Comparison of ENCODE assay signal across 9 mouse cellular contexts in genomic region chr11:98395041-98395440, GRCm38 (mm10). TPM values are rescaled to one million over a fixed set of nuclear protein-coding genes. Genes with fewer than 3 reads are reported as not detected.
DNase-seq lines count a peak whose midpoint lies in the region; ATAC-seq and TF ChIP-seq lines count a peak whose summit lies in the region.
"Had no signal": no experiment of that assay in that cellular context is flagged by ENCODE, and none has a peak within 500 bp of the region (broad histone marks: within the 10 kb centered on the region; RNA-seq: fewer than 3 reads in every experiment).

No protein-coding gene starts in this region.

- peak overlapping the region; percentile 85 for H3K27ac ChIP-seq in heart, adult 2 months
- H3K27ac ChIP-seq in liver, embryonic 15.5 days (replicated peaks), result peak overlapping the region; percentile 82
- H3K27ac ChIP-seq: hindbrain, embryonic 12.5 days had no signal

- TF ChIP-seq EP300 in heart, adult 2 months (IDR thresholded peaks at IDR 0.05; ENCODE audit: insufficient read depth, low read depth, low read length), result peak; percentile 68

- intact Hi-C loops in gastrocnemius, postnatal 14 days (cut with DNase I; ENCODE audit: low total_unique reads), result no loop called here
- intact Hi-C loops in heart, adult 2 months (cut with DNase I), result loop anchor here (2.0 kb wide), 1 partner anchor 16 kb away; no protein-coding TSS in a partner anchor

- no peak overlapping the region for H3K9ac ChIP-seq in heart, adult 2 months (ENCODE audit: low read depth, low read length)
- no peak overlapping the region for H3K9ac ChIP-seq in liver, embryonic 15.5 days
- H3K9ac ChIP-seq: hindbrain, embryonic 12.5 days had no signal

- H3K27me3 ChIP-seq in heart, adult 2 months (ENCODE audit: control insufficient read depth, insufficient read depth, low read length), result no peaks in the 10 kb centered on the region
- peaks cover 14% of the 10 kb centered on the region for H3K27me3 ChIP-seq in liver, embryonic 15.5 days

- no peak for TF ChIP-seq POLR2A in heart, adult 2 months (IDR thresholded peaks at IDR 0.05; ENCODE audit: insufficient read depth, low read depth, low read length)

- H3K4me3 ChIP-seq in heart, adult 2 months, result no peak overlapping the region
- H3K4me3 ChIP-seq in liver, embryonic 15.5 days (replicated peaks), result no peak overlapping the region
- H3K4me3 ChIP-seq: hindbrain, embryonic 12.5 days had no signal

- H3K36me3 ChIP-seq in heart, adult 2 months (ENCODE audit: control insufficient read depth, insufficient read depth, low read length), result no peaks in the 10 kb centered on the region
- no peaks in the 10 kb centered on the region for H3K36me3 ChIP-seq in liver, embryonic 15.5 days (replicated peaks)

- ATAC-seq in liver, embryonic 15.5 days (ENCODE audit: insufficient read depth), result peak; percentile 45

- WGBS in heart, adult 2 months, result 22% methylated on average over 4 of the region's 4 CpGs
- 14% methylated on average over 4 of the region's 4 CpGs for WGBS in liver, embryonic 15.5 days (ENCODE audit: insufficient replicate concordance)

- peak overlapping the region; percentile 16; the same call in 1 of the 2 replicates for H3K4me2 ChIP-seq in liver, embryonic 15.5 days
- H3K4me2 ChIP-seq: hindbrain, embryonic 12.5 days had no signal

- H3K9me3 ChIP-seq in liver, embryonic 15.5 days (replicated peaks), result no peaks in the 10 kb centered on the region
- H3K9me3 ChIP-seq: hindbrain, embryonic 12.5 days had no signal

- H3K4me1 ChIP-seq in heart, adult 2 months (ENCODE audit: control insufficient read depth, insufficient read depth, low read length), result peaks cover 13% of the 10 kb centered on the region
- H3K4me1 ChIP-seq in liver, embryonic 15.5 days (replicated peaks), result peaks cover 46% of the 10 kb centered on the region

- TF ChIP-seq CTCF in heart, adult 2 months (IDR thresholded peaks at IDR 0.05), result no peak

- peak; percentile 12 for DNase-seq in gastrocnemius, postnatal 14 days
- DNase-seq in gastrocnemius, postnatal 25 days, result no peak
- DNase-seq in heart, adult 2 months, result peak; percentile 63 to 80
- DNase-seq in kidney, adult 18-20 months, result peak; percentile 78
- DNase-seq in adipocyte (ENCODE audit: low spot score), result no peak
- DNase-seq in MN1 (ENCODE audit: low spot score), result no peak
- no peak for DNase-seq in adrenal gland, postnatal 25 days

- H3K79me2 ChIP-seq in heart, adult 2 months (replicated peaks; ENCODE audit: control insufficient read depth, insufficient read depth, low read length), result no peaks in the 10 kb centered on the region

RNA-seq across cellular contexts. Expression of gene Pgap3, which starts 5.2 kb away (rescaled TPM):
- 1 to 10 TPM; 2.2 to 2.9 TPM for total RNA-seq in gastrocnemius, postnatal 14 days (2021)
- 1 to 10 TPM; 1.9 to 2.1 TPM for total RNA-seq in gastrocnemius, postnatal 25 days (2021)
- total RNA-seq in heart, adult 2 months (2021), result 1 to 10 TPM; 7.7 to 8.5 TPM
- polyA plus RNA-seq in heart, adult 2 months (2012; rRNA removed), result 18.8 and 21.1 TPM in 2 replicates
- polyA plus RNA-seq in liver, embryonic 15.5 days (2015; fragmentation: Nextera tagmentation; extraction: Ambion mirVana), result 3.3 and 3.5 TPM in 2 replicates
- 3.6 and 6.5 TPM in 2 replicates for total RNA-seq in adrenal gland, postnatal 25 days (2021)

RNA-seq across cellular contexts. Expression of gene Pnmt, which starts 8.8 kb away (rescaled TPM):
- under 1 TPM; 0.39 to 0.53 TPM for total RNA-seq in gastrocnemius, postnatal 14 days (2021)
- 1 to 10 TPM in 1 of 2 experiments, under 1 TPM in 1; 0.87 to 2.9 TPM for total RNA-seq in gastrocnemius, postnatal 25 days (2021)
- total RNA-seq in heart, adult 2 months (2021), result 1 to 10 TPM in 1 of 2 experiments, under 1 TPM in 1; 0.91 to 1.5 TPM
- polyA plus RNA-seq in heart, adult 2 months (2012; rRNA removed), result 1.6 and 2.6 TPM in 2 replicates
- polyA plus RNA-seq in liver, embryonic 15.5 days (2015; fragmentation: Nextera tagmentation; extraction: Ambion mirVana), result not detected in 2 replicates
- 458 and 547 TPM in 2 replicates for total RNA-seq in adrenal gland, postnatal 25 days (2021)

RNA-seq across cellular contexts. Expression of gene Tcap, which starts 11.4 kb away (rescaled TPM):
- total RNA-seq in gastrocnemius, postnatal 14 days (2021), result 1,000 to 10,000 TPM in 1 of 2 experiments, 100 to 1,000 TPM in 1; 673 to 1,120 TPM
- 1,000 to 10,000 TPM; 2,256 to 3,626 TPM for total RNA-seq in gastrocnemius, postnatal 25 days (2021)
- total RNA-seq in heart, adult 2 months (2021), result 1,000 to 10,000 TPM; 1,095 to 3,136 TPM
- polyA plus RNA-seq in heart, adult 2 months (2012; rRNA removed), result 1,250 and 1,827 TPM in 2 replicates
- 1.1 and 1.7 TPM in 2 replicates for polyA plus RNA-seq in liver, embryonic 15.5 days (2015; fragmentation: Nextera tagmentation; extraction: Ambion mirVana)
- total RNA-seq in adrenal gland, postnatal 25 days (2021), result 0.91 TPM in 1 of 2 replicates, not detected in the other

RNA-seq across cellular contexts. Expression of gene Erbb2, which starts 17.2 kb away (rescaled TPM):
- 1 to 10 TPM; 3.9 to 5.3 TPM for total RNA-seq in gastrocnemius, postnatal 14 days (2021)
- 1 to 10 TPM; 2.0 to 2.3 TPM for total RNA-seq in gastrocnemius, postnatal 25 days (2021)
- total RNA-seq in heart, adult 2 months (2021), result 1 to 10 TPM; 6.6 to 6.9 TPM
- polyA plus RNA-seq in heart, adult 2 months (2012; rRNA removed), result 8.4 and 9.2 TPM in 2 replicates
- 2.0 and 2.3 TPM in 2 replicates for polyA plus RNA-seq in liver, embryonic 15.5 days (2015; fragmentation: Nextera tagmentation; extraction: Ambion mirVana)
- 3.8 and 6.2 TPM in 2 replicates for total RNA-seq in adrenal gland, postnatal 25 days (2021)

RNA-seq across cellular contexts. Expression of gene Stard3, which starts 36.9 kb away (rescaled TPM):
- total RNA-seq in gastrocnemius, postnatal 14 days (2021), result 1 to 10 TPM; 7.3 to 9.4 TPM
- 10 to 100 TPM in 1 of 2 experiments, 1 to 10 TPM in 1; 9.6 to 11.8 TPM for total RNA-seq in gastrocnemius, postnatal 25 days (2021)
- 10 to 100 TPM; 19.0 to 24.3 TPM for total RNA-seq in heart, adult 2 months (2021)
- 58.3 and 62.3 TPM in 2 replicates for polyA plus RNA-seq in heart, adult 2 months (2012; rRNA removed)
- polyA plus RNA-seq in liver, embryonic 15.5 days (2015; fragmentation: Nextera tagmentation; extraction: Ambion mirVana), result 16.4 and 19.6 TPM in 2 replicates
- total RNA-seq in adrenal gland, postnatal 25 days (2021), result 23.6 and 23.9 TPM in 2 replicates

Comparison
In these comparisons a context has a peak if more than half of its experiments do, and no peak if none do; other contexts are left out.
1. DNase-seq: peak in gastrocnemius, postnatal 14 days (single experiment), heart, adult 2 months (2 of 2) and kidney, adult 18-20 months (single experiment); none in gastrocnemius, postnatal 25 days (single experiment), adipocyte (single experiment), MN1 (single experiment) and adrenal gland, postnatal 25 days (single experiment).
2. RNA of gene Pnmt, which starts 8.8 kb away (total RNA-seq): 458 to 547 TPM in adrenal gland, postnatal 25 days; 0.87 to 2.9 TPM in gastrocnemius, postnatal 25 days, 0.91 to 1.5 TPM in heart, adult 2 months and 0.39 to 0.53 TPM in gastrocnemius, postnatal 14 days; every median in the first group is over 100 times any median in the second.
3. RNA of gene Tcap, which starts 11.4 kb away (total RNA-seq): 2,256 to 3,626 TPM in gastrocnemius, postnatal 25 days, 1,095 to 3,136 TPM in heart, adult 2 months and 673 to 1,120 TPM in gastrocnemius, postnatal 14 days; 0.91 TPM in adrenal gland, postnatal 25 days; every median in the first group is over 100 times any median in the second.